Mouse (Mus musculus): ENCODE results near the gene Eif4g3. TPM values are rescaled to one million over a fixed set of nuclear protein-coding genes. Genes with fewer than 3 reads are reported as not detected.

Eif4g3 gene
- total and polyA plus RNA-seq, 3 experiments, result 22.8 to 63.7 TPM; not detected in 1

GRCm38 (mm10) chr4:138021651-138022050 lies 28.8 kb downstream of the Eif4g3 start:
- no peak for DNase-seq (ENCODE audit: low read depth, low spot score)
- no peak overlapping the region for H3K27ac ChIP-seq (ENCODE audit: control insufficient read depth, low read depth, low read length)
- TF ChIP-seq HCFC1 (IDR thresholded peaks at IDR 0.05; ENCODE audit: low read depth, low read length) (no peak), MAX (IDR thresholded peaks at IDR 0.05; ENCODE audit: low read length) (no peak), USF1 (IDR thresholded peaks at IDR 0.05; ENCODE audit: low read depth, low read length) (no peak), MYB (IDR thresholded peaks at IDR 0.05; ENCODE audit: low read depth, low read length) (no peak), CHD2 (IDR thresholded peaks at IDR 0.05; ENCODE audit: low read length) (no peak), NELFE (IDR thresholded peaks at IDR 0.05; ENCODE audit: low read depth, low read length) (no peak), NRF1 (IDR thresholded peaks at IDR 0.05; ENCODE audit: insufficient read depth, low read depth, low read length, poor library complexity, severe bottlenecking) (no peak), ZC3H11A (IDR thresholded peaks at IDR 0.05; ENCODE audit: low read depth, low read length) (no peak), RAD21 (IDR thresholded peaks at IDR 0.05; ENCODE audit: low read depth, low read length) (no peak), MXI1 (IDR thresholded peaks at IDR 0.05; ENCODE audit: low read depth, low read length) (no peak), ZNF384 (IDR thresholded peaks at IDR 0.05; ENCODE audit: low read depth, low read length) (no peak), TCF12 (IDR thresholded peaks at IDR 0.05; ENCODE audit: low read depth, low read length) (no peak), ETS1 (IDR thresholded peaks at IDR 0.05; ENCODE audit: low read depth, low read length) (no peak), RCOR1 (IDR thresholded peaks at IDR 0.05; ENCODE audit: low read depth, low read length) (no peak), ZMIZ1 (IDR thresholded peaks at IDR 0.05; ENCODE audit: low read depth, low read length) (no peak), ELF1 (IDR thresholded peaks at IDR 0.05; ENCODE audit: low read depth, low read length) (no peak), TAL1 (IDR thresholded peaks at IDR 0.05; ENCODE audit: low read length) (no peak), POLR2A (IDR thresholded peaks at IDR 0.05; ENCODE audit: control insufficient read depth in 1 of 2, insufficient read depth in 1 of 2, low read depth in 1 of 2, low read length in 2 of 2, poor library complexity in 1 of 2) (no peak), MEF2A (IDR thresholded peaks at IDR 0.05; ENCODE audit: extremely low read depth, insufficient replicate concordance, low read depth, low read length, poor library complexity, severe bottlenecking) (no peak), GATA1 (IDR thresholded peaks at IDR 0.05; ENCODE audit: low read depth, low read length) (no peak)
- H3K4me3 ChIP-seq (ENCODE audit: control insufficient read depth in 1 of 2, insufficient read depth in 1 of 2, low read depth in 2 of 2, low read length in 2 of 2), result no peak overlapping the region
- peaks cover 7 to 14% of the 10 kb centered on the region in 2 experiments for H3K36me3 ChIP-seq (ENCODE audit: control insufficient read depth in 1 of 2, insufficient read depth in 2 of 2, low read length in 2 of 2)
- H3K79me2 ChIP-seq (ENCODE audit: control insufficient read depth, insufficient read depth, low read length, poor library complexity), result peaks cover 29% of the 10 kb centered on the region
- peaks cover 3 to 5% of the 10 kb centered on the region in 2 experiments; a peak in 3 of 4 replicates for H3K4me1 ChIP-seq (ENCODE audit: control insufficient read depth in 1 of 2, insufficient read depth in 2 of 2, low read length in 2 of 2)
- H3K27me3 ChIP-seq (ENCODE audit: control insufficient read depth in 1 of 2, insufficient read depth in 2 of 2, low read length in 2 of 2), result no peaks in the 10 kb centered on the region
- H3K9ac ChIP-seq (ENCODE audit: control insufficient read depth, low read depth, low read length, poor library complexity, severe bottlenecking), result no peak overlapping the region
- H3K9me3 ChIP-seq (replicated peaks; ENCODE audit: insufficient read depth, low read length), result no peaks in the 10 kb centered on the region

GRCm38 (mm10) chr4:138022761-138023160 lies 29.9 kb downstream of the Eif4g3 start:
- DNase-seq (ENCODE audit: low read depth, low spot score), result no peak
- H3K36me3 ChIP-seq (ENCODE audit: control insufficient read depth in 1 of 2, insufficient read depth in 2 of 2, low read length in 2 of 2), result peaks cover 7 to 14% of the 10 kb centered on the region in 2 experiments
- no peaks in the 10 kb centered on the region for H3K27me3 ChIP-seq (ENCODE audit: control insufficient read depth in 1 of 2, insufficient read depth in 2 of 2, low read length in 2 of 2)
- peaks cover 5 to 6% of the 10 kb centered on the region in 2 experiments; a peak in 3 of 4 replicates for H3K4me1 ChIP-seq (ENCODE audit: control insufficient read depth in 1 of 2, insufficient read depth in 2 of 2, low read length in 2 of 2)
- H3K27ac ChIP-seq (ENCODE audit: control insufficient read depth, low read depth, low read length), result no peak overlapping the region
- H3K9me3 ChIP-seq (replicated peaks; ENCODE audit: insufficient read depth, low read length), result no peaks in the 10 kb centered on the region
- no peak overlapping the region for H3K4me3 ChIP-seq (ENCODE audit: control insufficient read depth in 1 of 2, insufficient read depth in 1 of 2, low read depth in 2 of 2, low read length in 2 of 2)
- TF ChIP-seq SMC3 (IDR thresholded peaks at IDR 0.05; ENCODE audit: low read depth, low read length) (no peak), TCF12 (IDR thresholded peaks at IDR 0.05; ENCODE audit: low read depth, low read length) (no peak), JUND (IDR thresholded peaks at IDR 0.05; ENCODE audit: low read depth, low read length) (no peak), MXI1 (IDR thresholded peaks at IDR 0.05; ENCODE audit: low read depth, low read length) (no peak), ELF1 (IDR thresholded peaks at IDR 0.05; ENCODE audit: low read depth, low read length) (no peak), HCFC1 (IDR thresholded peaks at IDR 0.05; ENCODE audit: low read depth, low read length) (no peak), TAL1 (IDR thresholded peaks at IDR 0.05; ENCODE audit: low read length) (no peak), MAX (IDR thresholded peaks at IDR 0.05; ENCODE audit: low read length) (no peak), POLR2AphosphoS5 (IDR thresholded peaks at IDR 0.05; ENCODE audit: borderline replicate concordance, low read depth, low read length) (no peak), UBTF (IDR thresholded peaks at IDR 0.05; ENCODE audit: borderline replicate concordance, insufficient read depth, low read depth, low read length) (no peak)
- peaks cover 23% of the 10 kb centered on the region for H3K79me2 ChIP-seq (ENCODE audit: control insufficient read depth, insufficient read depth, low read length, poor library complexity)
- no peak overlapping the region for H3K9ac ChIP-seq (ENCODE audit: control insufficient read depth, low read depth, low read length, poor library complexity, severe bottlenecking)
